Mouse (Mus musculus): ENCODE measurements around the gene Nf1.

The Nf1 gene

DNA sequence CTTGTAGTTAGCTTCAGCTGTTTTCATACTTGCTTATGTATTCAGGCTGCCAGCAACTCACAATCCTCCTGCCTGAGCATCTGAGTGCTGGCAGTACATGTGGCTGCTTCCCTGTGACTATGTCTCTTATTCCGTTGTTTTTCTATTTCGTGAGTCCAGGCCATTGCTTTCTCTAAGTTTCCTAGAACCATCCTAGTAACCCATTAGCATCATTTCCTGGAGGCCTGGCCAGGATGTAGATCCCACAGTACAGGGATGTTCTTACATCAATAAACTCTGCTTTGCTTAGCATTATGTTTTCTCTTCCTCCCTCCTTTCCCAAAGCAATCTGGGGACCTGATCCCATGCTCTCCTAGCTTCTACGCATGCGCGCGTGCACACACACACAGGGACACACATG is 4.4 kb upstream of the Nf1 start:
- no peak for DNase-seq

DNA sequence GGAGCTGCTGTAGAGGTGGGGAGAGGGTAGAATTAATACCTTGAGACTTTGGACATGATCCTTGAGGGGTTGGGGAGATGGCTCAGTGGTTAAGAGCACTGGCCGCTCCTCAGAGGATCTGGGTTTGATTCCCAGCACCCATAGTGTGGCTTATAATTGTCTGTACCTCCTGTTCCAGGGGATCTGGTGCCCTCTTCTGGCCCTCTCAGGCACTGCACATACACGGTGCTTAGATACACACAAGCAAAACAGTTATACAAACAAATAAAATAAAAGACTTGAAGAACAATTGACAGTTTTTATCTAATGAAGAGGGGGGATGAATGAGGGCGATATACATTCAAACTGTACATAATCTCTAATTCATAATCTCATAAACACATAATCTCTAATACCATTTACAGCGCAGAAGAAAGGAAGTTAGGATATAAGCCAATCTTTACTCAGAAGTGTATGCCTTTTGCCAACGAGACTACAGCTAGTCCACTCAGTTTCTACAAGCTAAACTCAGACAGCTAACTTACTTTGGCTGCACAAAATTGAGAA is 2.7 kb upstream of the Nf1 start:
- DNase-seq: no peak

DNA sequence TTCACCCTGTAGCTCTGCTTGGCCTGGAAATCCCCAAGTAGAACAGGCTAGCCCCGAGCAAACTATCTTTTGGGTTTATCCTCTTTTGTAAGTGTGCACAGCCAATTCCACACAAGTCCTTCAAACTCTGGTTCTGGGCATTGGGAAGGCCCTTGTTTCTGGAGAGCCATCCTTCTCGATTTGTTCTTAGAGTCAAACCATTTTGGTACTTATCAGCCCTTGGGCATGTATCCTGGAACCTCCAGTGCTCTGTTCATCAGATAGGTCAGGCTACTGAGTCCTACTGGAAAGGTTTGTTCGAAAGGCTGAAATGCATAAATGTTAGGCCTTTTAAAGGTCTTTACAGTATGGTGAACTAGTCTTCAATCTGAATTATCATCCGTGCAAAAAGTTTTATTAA is 872 bp upstream of the Nf1 start:
- no peak for DNase-seq

DNA sequence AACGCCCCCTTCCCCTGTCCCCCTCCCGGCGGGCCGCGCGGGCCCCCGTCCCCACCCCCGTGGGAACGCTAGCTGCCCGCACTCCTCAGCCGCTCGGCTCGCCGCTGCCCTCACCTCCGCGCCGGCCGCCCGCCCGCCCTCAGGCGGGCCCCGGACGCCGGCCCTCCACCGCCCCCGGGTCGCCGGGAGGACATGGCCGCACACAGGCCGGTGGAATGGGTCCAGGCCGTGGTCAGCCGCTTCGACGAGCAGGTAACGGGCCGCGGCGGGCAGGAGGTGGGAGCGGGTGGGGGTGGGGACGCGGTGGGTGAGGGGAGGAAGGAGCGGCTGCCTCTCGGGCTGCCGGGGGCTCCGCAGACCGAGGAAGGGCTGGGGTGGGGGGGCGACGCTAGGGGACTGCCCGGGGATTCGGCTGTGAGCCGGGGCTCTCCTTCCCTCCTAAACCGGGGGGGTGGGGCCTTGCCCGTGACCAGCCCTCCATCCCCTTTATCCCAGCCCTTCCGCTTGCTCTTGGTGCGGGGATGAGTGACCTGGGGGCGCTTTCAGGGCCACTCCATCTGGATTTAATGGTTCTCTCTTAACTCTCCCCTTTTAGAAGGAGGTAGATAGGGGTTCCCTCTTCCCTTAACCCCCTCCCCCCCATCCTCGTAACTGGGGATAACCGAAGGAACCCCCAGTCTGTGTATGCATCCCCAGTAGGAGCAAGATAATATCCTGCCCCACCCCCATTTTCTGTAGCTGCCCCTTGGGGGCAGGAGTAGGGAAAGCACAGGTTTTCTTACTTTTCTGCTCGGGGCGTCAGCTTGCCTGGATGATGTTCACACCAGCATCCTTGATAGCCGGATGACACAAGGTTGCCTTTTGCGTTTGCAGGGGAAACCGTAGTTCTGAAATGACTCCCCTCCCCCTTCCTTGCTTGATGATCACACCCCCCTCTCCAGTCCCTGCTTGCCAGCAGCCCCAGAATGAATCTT is 602 bp downstream of the Nf1 start:
- peak; percentile 14 for DNase-seq

DNA sequence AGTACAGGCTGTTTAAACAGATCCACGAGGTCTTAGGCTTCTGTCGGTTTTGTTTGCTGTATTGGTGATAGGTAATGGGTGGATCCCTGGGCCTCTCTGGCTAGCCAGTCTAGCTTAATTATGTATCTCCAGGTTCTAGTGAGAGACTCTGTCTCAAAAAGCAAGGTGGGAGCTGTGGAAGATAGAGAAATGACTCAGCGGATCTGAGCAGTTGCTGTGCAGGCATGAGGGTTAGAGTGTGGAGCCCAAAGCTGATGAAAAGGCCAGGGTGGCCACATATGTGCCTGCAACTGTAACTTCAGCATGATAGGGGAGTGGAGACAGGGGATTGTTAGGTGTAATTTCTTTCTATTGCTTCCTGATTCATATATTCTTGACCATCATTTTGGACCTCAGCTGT is 17.5 kb downstream of the Nf1 start:
- no peak for DNase-seq

DNA sequence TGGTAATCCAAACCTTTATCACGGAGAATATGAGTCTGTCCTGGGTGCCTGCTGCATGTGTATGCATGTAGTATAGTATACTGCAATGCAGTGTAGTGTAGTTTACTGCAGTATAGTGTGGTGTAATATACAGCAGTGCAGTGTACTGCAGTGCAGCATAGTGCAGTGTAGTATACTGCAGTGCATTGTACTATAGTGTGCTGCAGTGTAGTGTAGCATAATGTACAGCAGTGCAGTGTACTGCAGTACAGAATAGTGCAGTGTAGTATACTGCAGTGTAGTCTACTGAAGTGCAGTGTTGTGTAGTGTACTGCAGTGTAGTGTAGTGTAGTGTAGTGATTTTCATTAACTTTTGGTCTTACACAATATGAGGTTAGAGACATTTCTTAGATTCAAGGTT is 17.9 kb downstream of the Nf1 start:
- no peak for DNase-seq

DNA sequence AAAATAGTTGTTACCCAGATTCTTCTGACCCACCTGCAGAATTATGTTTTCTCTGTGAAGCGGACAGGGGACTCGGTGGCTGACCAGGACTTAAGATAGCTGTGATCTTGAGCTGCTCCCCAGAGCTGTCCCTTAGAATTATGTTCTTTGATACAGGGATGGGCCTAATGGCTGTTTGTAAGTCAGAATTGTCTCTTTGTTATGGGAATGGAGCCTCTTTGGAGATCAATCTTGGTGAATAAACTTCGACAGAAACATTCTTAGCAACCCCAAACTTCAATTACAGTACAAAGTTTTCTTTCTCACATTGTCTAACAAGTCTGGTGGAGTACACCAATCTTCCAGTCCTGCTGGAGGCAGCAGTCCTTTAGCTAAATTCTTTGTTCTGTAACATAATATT is 25.5 kb downstream of the Nf1 start:
- DNase-seq: no peak

DNA sequence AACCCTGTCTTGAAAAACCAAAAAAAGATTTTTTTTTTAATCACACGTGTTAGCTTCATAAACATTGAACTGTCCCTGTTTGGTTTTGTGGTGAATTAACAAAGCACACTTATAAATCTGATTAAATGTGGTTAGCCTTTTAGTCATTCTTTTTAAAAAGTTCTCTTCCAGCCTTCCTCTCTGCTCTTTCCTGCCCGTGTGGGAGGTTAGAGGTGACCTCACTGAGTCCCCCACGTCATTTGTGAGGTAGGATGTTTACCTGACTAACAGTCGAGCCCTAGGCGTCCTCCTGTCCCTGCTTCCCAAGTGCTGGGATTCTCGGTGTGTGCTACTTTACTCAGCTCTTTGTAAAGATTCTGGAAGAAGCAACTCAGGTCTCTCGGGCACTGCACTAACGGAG is 26.8 kb downstream of the Nf1 start:
- DNase-seq: no peak

DNA sequence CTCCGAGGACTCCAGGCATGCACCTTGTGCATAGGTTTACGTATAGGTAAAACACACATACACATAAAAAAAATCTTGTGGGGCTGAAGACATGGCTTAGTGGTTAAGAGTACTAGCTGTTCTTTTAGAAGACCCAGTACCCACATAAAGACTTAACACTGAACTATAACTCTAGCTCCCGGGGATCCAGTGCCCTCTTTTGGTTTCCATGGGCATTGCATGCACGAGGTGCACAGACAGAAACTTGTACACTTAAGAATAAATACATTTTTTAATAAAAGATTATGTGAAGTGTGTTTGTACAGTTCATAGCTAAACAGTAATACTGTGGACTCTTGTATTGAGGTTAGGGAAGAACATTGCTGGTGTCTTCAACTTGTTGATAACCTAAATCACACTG is 33.5 kb downstream of the Nf1 start:
- no peak for DNase-seq

DNA sequence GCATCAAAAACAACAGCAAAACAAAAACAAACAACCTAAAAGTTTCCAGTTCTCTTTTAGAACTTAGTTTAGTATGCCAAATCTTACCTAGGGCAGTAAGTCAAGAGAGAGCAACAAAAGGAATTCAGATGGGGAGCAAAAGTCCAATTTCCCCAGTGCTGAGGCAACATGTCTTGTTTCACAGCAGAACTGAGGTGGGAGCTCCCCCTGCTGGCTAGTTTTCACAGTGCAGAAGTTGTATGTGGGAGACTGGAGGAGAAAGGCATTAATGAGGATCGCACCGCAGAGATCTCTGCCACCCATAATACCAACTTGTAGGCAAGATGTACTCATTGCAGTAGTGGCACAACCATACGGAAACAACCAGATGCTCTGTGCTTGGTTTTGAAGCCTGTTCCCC is 58.8 kb downstream of the Nf1 start:
- peak; percentile 76 for DNase-seq

DNA sequence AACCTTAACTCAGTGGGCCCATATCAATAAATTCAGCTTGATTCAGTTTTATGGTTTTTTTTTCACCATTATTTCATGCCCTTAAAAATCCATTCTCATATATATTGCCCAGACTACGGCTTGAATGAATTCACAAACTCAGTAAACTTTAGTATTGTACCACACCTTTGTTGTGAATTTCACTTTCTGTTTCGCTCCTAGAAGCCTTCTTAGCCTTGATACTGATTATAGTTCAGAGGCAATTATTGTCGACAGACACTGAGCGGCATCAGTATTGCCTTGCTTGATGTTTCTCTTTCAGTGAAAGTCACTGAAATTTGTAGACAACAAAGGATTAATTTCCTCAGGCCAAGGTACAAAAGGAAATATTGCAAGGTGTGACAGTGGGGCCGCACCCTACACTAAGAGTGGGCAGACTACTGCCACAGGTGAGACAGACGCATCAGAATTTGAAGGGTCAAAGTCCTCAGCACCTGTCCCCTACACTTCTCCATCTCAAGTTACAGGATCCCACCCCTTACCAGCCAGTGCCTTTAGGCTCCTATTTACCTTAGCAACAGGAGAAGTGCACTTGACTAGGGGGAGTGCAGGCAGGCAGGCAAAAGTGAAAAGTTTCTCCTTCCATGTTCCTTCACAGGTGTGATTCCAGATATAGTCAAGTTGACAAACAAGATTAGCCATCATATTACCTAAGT is 64.3 kb downstream of the Nf1 start:
- DNase-seq: no peak

DNA sequence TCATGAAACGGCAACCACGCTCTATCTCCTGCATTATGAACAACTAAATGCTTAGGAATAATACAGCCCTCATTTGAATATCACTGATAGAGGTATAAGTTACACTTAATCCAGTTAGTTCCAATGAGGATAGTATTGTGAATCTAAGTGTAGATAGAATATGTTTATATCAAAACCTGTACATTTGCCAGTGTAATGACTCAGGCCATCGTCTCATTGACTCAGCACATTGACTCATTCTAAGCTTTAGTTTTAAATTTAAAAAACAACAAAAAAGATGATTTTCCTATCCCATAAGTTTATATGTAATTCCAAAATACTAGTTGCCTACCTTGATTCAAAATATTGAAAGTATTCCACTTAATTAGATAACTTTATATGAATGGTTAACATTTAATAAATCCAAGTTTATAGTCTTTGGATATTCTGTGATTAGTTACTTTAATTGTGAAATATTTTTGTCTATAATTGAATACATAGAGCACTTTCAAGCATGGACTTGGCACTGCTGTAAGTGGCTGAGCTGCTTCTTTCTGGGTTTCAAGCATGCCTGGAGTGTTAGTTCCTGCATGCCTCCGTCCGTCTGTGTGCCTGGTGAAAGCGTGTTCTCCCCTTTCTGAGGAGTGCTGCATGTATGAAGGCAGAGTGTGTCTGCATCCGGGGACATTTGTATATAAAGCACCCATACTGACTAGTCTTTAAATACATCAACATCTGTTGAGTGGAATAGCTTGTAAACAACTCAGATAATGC is 74.4 kb downstream of the Nf1 start:
- no peak for DNase-seq

DNA sequence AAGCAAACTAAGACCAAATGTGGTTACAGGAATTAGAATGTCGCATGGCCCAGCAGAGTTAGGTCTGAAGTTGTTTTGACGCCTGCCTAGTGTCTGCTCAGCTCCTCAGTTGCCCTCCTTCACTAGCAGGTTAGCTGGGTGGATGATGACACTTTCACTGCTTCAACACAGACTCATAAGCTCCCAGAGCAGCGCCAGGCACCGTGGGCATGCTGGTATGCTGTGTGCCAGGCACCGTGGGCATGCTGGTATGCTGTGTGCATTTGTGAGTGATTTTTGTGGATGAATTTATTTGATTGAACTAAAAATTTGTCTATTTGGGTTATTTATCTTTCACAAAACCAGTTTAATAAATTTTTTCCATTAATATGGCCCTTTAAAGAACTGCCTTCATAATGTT is 83.0 kb downstream of the Nf1 start:
- DNase-seq: peak; percentile 56

DNA sequence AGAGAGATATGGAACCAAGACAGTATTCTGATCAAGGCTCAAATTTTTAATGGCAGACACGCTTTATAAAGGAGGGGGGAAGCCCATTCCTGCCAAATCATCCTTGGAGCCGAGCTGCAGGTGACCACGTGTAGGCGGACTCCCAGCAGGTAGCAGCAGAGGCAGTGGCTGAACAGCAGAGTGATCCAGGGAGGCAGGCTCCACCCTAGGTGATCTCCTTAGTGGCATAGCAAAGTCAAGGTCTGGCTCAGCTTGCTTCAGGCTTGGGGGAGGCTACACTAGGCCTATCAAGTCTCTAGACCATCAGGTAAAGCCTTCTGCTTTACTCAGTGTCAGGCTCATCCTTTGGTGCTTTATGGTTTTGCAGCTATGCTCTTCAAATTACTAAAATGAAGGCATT is 87.1 kb downstream of the Nf1 start:
- no peak for DNase-seq

DNA sequence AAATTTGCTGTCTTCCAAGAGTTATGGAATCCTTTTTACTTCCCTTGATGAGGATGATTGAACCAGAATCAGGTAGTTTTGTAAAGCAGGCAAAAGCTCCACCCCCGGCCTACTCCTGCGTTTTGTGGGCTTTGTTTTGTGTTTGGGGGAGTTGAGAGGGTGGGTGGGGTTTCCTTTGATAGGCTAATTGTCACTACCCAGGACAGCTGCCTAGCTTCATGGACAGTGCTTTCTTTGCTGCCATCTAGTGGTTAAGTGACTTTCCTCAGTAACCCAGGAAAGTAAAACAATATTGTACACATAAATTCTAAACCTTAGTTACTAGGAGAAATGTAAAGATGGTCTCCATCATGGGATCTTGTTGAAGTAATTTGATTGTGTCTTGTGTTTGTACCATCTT is 88.1 kb downstream of the Nf1 start:
- peak; percentile 8 for DNase-seq

DNA sequence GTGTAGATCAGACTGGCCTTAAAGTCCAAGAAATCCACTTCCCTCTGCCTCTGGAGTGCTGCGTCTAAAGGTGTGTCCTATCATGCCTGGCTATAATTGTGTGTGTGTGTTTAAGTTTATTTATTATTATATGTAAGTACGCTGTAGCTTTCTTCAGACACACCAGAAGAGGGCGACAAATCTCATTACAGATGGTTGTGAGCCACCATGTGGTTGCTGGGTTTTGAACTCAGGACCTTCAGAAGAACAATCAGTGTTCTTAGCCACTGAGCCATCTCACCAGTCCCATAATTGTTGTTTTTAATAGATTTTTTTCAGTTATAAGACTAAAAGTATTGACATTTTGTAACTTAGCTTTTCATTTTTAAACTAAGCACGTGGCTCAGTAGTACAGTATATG is 95.8 kb downstream of the Nf1 start:
- no peak for DNase-seq

DNA sequence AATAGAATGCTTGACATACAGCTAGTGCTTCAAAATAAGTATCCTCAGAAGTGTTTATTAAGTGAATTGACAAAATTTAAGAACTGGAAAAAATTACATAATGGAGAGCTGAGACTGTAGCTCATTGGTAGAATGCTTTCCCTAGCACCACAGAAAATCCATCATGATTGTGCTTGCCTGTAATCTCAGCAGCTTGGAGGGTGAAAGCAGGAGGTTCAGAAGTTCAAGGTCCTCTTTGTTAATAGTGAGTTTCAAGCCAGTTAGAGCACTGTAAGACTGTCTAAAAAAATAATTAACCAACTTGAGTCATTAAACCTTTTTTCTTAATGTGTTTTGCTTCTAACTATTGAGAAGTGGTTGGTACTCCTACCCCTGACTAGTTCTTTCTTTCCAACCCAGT is 108.9 kb downstream of the Nf1 start:
- DNase-seq: no peak

DNA sequence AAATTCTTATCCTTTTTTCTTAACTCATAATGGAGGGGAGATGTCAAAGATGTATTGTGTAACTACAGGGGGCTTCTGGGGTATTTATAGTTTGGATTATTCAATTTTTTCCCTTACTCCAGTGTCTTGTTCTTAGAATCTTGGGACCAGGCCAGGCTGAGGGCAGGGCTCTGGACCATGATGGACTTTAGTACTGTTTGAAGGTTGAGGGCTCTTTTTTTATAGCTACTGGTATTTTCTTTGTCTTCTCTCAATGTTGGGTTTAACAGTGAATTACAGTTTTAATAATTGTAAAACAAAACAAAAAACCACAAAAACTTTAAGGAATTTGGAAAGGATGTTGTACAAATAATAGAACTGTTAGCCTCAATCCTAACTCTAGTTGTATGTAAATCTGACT is 113.5 kb downstream of the Nf1 start:
- DNase-seq: no peak

DNA sequence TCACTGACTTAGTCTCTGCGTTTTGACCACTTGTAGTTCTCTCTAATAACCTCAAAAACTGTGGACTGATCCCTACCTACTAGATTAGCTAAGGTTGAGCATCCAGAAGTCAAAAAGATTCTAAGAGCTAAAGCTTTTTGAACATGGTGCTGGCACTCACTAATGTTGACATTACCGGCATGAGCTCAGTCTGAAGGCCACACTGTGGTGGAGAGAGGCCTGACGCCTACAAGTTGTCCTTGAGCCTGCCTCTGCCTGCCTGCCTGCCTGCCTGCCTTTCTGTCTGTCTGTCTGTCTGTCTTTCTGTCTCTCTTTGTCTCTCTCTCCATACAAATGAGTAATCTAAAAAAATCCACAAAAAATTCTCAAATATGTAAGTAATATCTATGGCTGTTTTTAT is 118.4 kb downstream of the Nf1 start:
- no peak for DNase-seq

DNA sequence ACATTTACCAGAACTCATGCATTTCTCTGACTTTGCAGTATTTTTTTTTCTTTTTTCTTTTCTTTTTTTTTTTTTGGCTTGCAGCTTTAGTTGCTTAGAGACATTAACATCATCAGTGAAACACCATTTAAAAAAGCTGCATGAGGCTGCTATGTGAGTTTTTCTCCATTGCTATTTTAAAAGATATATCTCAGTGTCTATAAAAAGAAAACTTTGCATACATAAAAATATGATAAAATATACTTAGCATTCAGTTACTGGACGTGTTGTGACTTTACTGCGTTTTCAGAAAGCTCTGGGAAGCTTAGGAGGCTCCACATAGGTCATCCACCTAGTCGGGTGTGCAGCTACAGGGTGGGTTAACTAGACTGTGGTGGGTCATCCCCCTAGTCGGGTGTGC is 120.4 kb downstream of the Nf1 start:
- DNase-seq: no peak

DNA sequence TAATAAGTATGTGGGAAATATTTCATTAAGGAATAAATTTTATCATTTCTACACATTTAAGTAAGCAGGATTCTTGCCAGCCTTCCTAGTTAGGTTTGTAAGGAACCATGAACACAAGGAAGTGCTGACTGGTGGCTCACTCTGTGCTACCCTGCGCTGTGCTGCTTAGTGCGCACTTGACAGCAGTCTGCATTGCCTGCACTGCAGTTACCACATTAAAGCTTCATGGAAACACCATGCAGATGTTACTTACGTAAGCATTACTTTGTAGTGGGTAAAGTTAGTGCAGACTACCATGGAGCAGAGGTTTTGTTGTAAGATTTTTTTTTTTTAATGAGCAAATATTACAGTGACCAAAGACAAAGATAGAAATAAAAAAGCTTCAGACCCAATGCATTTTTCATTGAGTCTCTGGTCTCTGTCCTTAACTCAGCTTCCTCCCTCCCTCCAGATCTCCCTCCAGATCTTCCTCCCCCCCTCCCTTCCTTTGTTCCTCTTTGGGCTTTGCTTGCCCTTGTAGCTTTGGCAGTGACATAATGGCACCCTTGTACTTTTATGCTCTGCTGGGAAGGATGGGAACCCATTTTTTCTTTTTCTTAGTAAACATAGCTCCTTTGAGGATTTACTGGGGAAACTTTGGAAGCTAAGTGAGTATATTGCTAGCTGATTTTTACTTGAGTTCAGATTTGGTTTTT is 121.4 kb downstream of the Nf1 start:
- DNase-seq: no peak

DNA sequence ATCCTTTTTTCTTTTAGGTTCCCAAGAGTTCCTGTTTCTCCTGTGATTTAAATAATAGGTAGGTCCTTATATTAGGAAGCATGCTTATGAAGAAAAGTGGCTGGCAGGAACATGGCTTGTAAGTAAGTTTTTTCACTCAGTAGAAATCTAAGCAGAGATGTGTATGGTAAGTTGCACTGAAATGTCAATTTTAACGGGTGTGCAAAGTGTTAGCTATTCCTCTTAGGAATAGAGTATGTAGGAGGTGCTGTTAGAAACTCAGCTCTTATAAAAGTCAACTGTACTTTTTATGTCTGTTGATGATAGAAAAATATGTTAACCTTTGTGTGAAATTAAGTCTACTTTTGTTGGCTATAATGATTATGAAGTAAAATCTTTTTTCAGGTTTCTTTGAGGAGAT is 128.6 kb downstream of the Nf1 start:
- no peak for DNase-seq

DNA sequence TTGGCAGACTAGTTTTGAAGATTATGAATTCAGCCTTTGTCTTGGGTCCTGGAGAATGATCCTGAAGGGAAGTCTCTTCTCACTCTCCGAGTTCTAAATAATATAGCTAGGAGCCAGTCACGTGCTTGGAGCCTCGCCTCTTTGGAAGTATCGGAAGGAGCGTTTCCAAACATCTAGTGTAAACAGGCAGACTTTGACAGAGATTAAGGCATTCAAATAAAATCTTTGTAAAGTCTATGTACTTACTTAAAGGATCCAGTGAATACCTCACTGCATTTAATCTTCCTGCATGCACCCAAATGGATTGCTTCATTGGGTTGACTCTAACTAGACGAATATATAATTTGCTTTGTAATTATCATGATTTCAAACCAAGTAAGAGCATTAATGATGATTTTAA is 143.9 kb downstream of the Nf1 start:
- DNase-seq: no peak
